Mouse (Mus musculus) cerebellum, postnatal 25 days (tissue): ENCODE measurements at regions not wholly inside any gene's neighbourhood (a gene's known extent, or its start where the extent isn't known, plus 50 kb on each side); places are given as distances from the start of the nearest gene placed in this dataset.
A peak's percentile ranks its signal among the peaks of the same experiment; 100 is the strongest.

Source experiments
- DNase-seq, 2 experiments: peaks; one replicate each; pipeline ENCODE4 v3.0.0; 2021; ENCODE audit warnings: mixed read lengths in 2 of 2

DNA sequence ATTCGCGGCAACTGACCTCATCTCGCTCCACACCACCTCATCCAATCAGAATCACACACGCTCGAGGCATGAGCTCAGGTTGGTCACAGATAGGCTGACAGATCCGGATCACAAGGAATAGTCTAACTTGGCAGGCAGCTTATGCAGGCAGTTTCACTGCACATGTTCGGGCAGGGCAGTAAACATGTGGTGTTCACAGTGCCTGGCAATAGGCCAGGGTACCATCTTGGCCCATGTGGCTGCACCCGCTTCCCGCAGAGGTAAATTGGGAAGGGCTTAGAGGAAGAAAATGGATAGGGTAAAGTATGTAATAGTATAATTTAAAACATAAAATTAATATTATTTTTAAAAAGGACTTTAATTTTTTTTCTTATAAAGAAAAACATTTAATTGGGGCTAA is 372.4 kb downstream of the Pabpc4l start:
- peak; percentile 4 to 23 for DNase-seq

DNA sequence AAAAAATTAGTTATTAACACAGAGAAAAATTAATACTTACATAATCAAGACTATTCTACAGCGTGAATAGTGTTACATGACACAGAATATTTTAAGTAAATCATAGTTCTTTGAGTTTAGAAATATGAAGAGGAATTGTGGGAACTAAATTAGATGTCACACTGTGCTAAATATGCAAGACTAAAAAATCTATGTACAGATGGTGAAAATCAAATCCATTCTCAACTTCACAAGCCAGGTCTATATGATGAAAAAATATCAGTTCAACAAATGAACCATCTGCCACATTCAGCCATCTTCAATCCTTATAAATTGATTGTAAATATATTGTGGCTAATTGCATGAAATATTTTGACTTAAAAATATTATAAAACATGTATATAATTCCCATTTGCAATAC is 393.2 kb downstream of the Pabpc4l start:
- DNase-seq = no peak

DNA sequence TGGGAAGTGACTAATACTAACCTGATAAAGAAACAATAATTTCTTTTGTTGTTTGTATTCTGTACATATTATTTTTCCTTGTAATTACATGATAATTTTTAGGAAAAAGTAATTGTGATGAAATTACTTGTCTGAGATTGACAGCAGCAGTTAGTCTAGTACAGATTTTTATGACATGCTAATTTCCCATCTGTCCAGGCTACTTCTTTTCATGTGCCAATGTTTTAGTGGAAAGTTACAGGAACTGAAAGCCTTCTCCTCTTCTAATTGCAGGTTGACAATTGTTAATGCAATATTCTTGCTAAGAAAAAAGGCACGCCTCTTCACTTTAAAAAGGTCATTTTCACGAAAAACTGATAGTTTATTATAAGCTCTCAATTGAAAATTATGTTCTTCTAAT is 414.0 kb downstream of the Pabpc4l start:
- no peak for DNase-seq
